Mouse (Mus musculus): Measurements from ENCODE around the gene Kif1b. TPM values are rescaled to one million over a fixed set of nuclear protein-coding genes. Genes with fewer than 3 reads are reported as not detected.
"Not testable (repeated sequence)": the region's sequence is repeated elsewhere in the genome, so short reads cannot be mapped to it uniquely, and the experiment has no call there.

The Kif1b gene
- polyA plus RNA-seq, 1 experiment from 2014 or later, result 63.4 TPM

GRCm38 (mm10) chr4:149171581-149171981 is 135.9 kb downstream of the Kif1b start:
- no peak overlapping the region for H3K4me3 ChIP-seq
- no peak overlapping the region for H3K27ac ChIP-seq (replicated peaks)
- WGBS, result 83% methylated on average over 5 of the region's 5 CpGs
- no peaks in the 10 kb centered on the region for H3K27me3 ChIP-seq (ENCODE audit: low read depth, poor library complexity, severe bottlenecking)
- H3K9me3 ChIP-seq (replicated peaks), result no peaks in the 10 kb centered on the region
- no peak for DNase-seq (ENCODE audit: low spot score)
- H3K36me3 ChIP-seq, result peaks cover 14% of the 10 kb centered on the region
- peaks cover 14% of the 10 kb centered on the region for H3K4me1 ChIP-seq

- no peak for DNase-seq (ENCODE audit: low spot score)
- no peaks in the 10 kb centered on the region for H3K27me3 ChIP-seq (ENCODE audit: low read depth, poor library complexity, severe bottlenecking)
- H3K9me3 ChIP-seq (replicated peaks), result no peaks in the 10 kb centered on the region
- H3K36me3 ChIP-seq, result peaks cover 6% of the 10 kb centered on the region
- no peak overlapping the region for H3K4me3 ChIP-seq
- peaks cover 18% of the 10 kb centered on the region for H3K4me1 ChIP-seq
- WGBS, result 72% methylated on average over 7 of the region's 7 CpGs
- H3K27ac ChIP-seq (replicated peaks), result no peak overlapping the region
Measured at GRCm38 (mm10) chr4:149170394-149170931, 137.0 kb downstream of the Kif1b start.

GRCm38 (mm10) chr4:149169926-149170325 is 137.6 kb downstream of the Kif1b start:
- H3K27ac ChIP-seq (replicated peaks); H3K36me3 ChIP-seq; H3K9me3 ChIP-seq (replicated peaks); DNase-seq (ENCODE audit: low spot score); H3K27me3 ChIP-seq (ENCODE audit: low read depth, poor library complexity, severe bottlenecking); H3K4me3 ChIP-seq: not testable (repeated sequence)
- 73% methylated on average over 7 of the region's 8 CpGs for WGBS
- H3K4me1 ChIP-seq, result peaks cover 24% of the 10 kb centered on the region

- Histone ChIP-seq H3K27me3 (ENCODE audit: low read depth, poor library complexity, severe bottlenecking) (no peaks in the 10 kb centered on the region), H3K36me3 (peaks cover 22% of the 10 kb centered on the region), H3K4me1 (peaks cover 29% of the 10 kb centered on the region), H3K9me3 (replicated peaks) (no peaks in the 10 kb centered on the region), H3K27ac (replicated peaks) (no peak overlapping the region), H3K4me3 (peak overlapping the region; percentile 80; the same call in 1 of the 2 replicates)
- no peak for DNase-seq (ENCODE audit: low spot score)
- WGBS, result 79% methylated on average over 2 of the region's 2 CpGs
Measured at GRCm38 (mm10) chr4:149168016-149168415, 139.5 kb downstream of the Kif1b start.

- H3K36me3 ChIP-seq, result peaks cover 32% of the 10 kb centered on the region
- under 1% methylated on average over 27 of the region's 27 CpGs for WGBS
- peaks cover 29% of the 10 kb centered on the region for H3K4me1 ChIP-seq
- no peak for DNase-seq (ENCODE audit: low spot score)
- H3K27me3 ChIP-seq (ENCODE audit: low read depth, poor library complexity, severe bottlenecking), result no peaks in the 10 kb centered on the region
- H3K4me3 ChIP-seq, result peak overlapping the region; percentile 80
- peak overlapping the region; percentile 87 for H3K27ac ChIP-seq (replicated peaks)
- no peaks in the 10 kb centered on the region for H3K9me3 ChIP-seq (replicated peaks)
Measured at GRCm38 (mm10) chr4:149166957-149167611, 140.4 kb downstream of the Kif1b start.

GRCm38 (mm10) chr4:149166215-149166946 is 141.1 kb downstream of the Kif1b start, which contains the start of gene Pgd:
Gene Pgd, minus strand, starts transcription at chr4:149166771.
- peaks cover 39% of the 10 kb centered on the region for H3K36me3 ChIP-seq
- under 1% methylated on average over 59 of the region's 59 CpGs for WGBS
- DNase-seq (ENCODE audit: low spot score), result peak; percentile 97

GRCm38 (mm10) chr4:149164150-149164549 is 143.3 kb downstream of the Kif1b start:
- Histone ChIP-seq H3K36me3 (peaks cover 61% of the 10 kb centered on the region), H3K9me3 (replicated peaks) (no peaks in the 10 kb centered on the region), H3K27me3 (ENCODE audit: low read depth, poor library complexity, severe bottlenecking) (no peaks in the 10 kb centered on the region), H3K27ac (replicated peaks) (no peak overlapping the region), H3K4me1 (peaks cover 23% of the 10 kb centered on the region), H3K4me3 (no peak overlapping the region)
- DNase-seq (ENCODE audit: low spot score), result no peak
- WGBS, result 73% methylated on average over 5 of the region's 5 CpGs

More at GRCm38 (mm10) chr4:149166215-149166946, 141.1 kb downstream of the Kif1b start, which contains the start of gene Pgd:
- Histone ChIP-seq H3K27ac (replicated peaks) (peak within 1 kb of the TSS; percentile 87), H3K9me3 (replicated peaks) (no peaks in the 10 kb centered on the region), H3K4me1 (peaks cover 29% of the 10 kb centered on the region), H3K4me3 (peak within 1 kb of the TSS; percentile 80), H3K27me3 (ENCODE audit: low read depth, poor library complexity, severe bottlenecking) (no peaks in the 10 kb centered on the region)

- peaks cover 23% of the 10 kb centered on the region for H3K4me1 ChIP-seq
- no peak overlapping the region for H3K4me3 ChIP-seq
- H3K27me3 ChIP-seq (ENCODE audit: low read depth, poor library complexity, severe bottlenecking), result no peaks in the 10 kb centered on the region
- no peaks in the 10 kb centered on the region for H3K9me3 ChIP-seq (replicated peaks)
- WGBS, result 78% methylated on average over 1 of the region's 1 CpGs
- H3K27ac ChIP-seq (replicated peaks), result no peak overlapping the region
- no peak for DNase-seq (ENCODE audit: low spot score)
- peaks cover 70% of the 10 kb centered on the region for H3K36me3 ChIP-seq
Measured at GRCm38 (mm10) chr4:149163196-149163595, 144.3 kb downstream of the Kif1b start.

- H3K27ac ChIP-seq (replicated peaks), result no peak overlapping the region
- H3K27me3 ChIP-seq (ENCODE audit: low read depth, poor library complexity, severe bottlenecking), result no peaks in the 10 kb centered on the region
- peaks cover 18% of the 10 kb centered on the region for H3K4me1 ChIP-seq
- no peak overlapping the region for H3K4me3 ChIP-seq
- H3K36me3 ChIP-seq, result peaks cover 91% of the 10 kb centered on the region
- WGBS, result 95% methylated on average over 6 of the region's 6 CpGs
- H3K9me3 ChIP-seq (replicated peaks), result no peaks in the 10 kb centered on the region
- DNase-seq (ENCODE audit: low spot score), result no peak
Measured at GRCm38 (mm10) chr4:149161166-149161565, 146.3 kb downstream of the Kif1b start.

GRCm38 (mm10) chr4:149159891-149160290 is 147.6 kb downstream of the Kif1b start:
- H3K9me3 ChIP-seq (replicated peaks), result no peaks in the 10 kb centered on the region
- H3K27me3 ChIP-seq (ENCODE audit: low read depth, poor library complexity, severe bottlenecking), result no peaks in the 10 kb centered on the region
- peaks cover 98% of the 10 kb centered on the region for H3K36me3 ChIP-seq
- WGBS, result 90% methylated on average over 13 of the region's 13 CpGs
- H3K4me3 ChIP-seq, result no peak overlapping the region
- H3K4me1 ChIP-seq, result 0 out of 2 replicates have a peak, but pooled peaks cover 5% of the 10 kb centered on the region
- H3K27ac ChIP-seq (replicated peaks), result no peak overlapping the region
- DNase-seq (ENCODE audit: low spot score), result no peak

- 0 out of 2 replicates have a peak, but pooled peaks cover 3% of the 10 kb centered on the region for H3K4me1 ChIP-seq
- H3K36me3 ChIP-seq, result peaks cover 100% of the 10 kb centered on the region
- DNase-seq (ENCODE audit: low spot score), result no peak
- H3K4me3 ChIP-seq, result no peak overlapping the region
- 87% methylated on average over 2 of the region's 2 CpGs for WGBS
- H3K27me3 ChIP-seq (ENCODE audit: low read depth, poor library complexity, severe bottlenecking), result no peaks in the 10 kb centered on the region
- H3K9me3 ChIP-seq (replicated peaks), result no peaks in the 10 kb centered on the region
- no peak overlapping the region for H3K27ac ChIP-seq (replicated peaks)
Measured at GRCm38 (mm10) chr4:149159203-149159602, 148.3 kb downstream of the Kif1b start.

GRCm38 (mm10) chr4:149157415-149157973 is 150.0 kb downstream of the Kif1b start:
- H3K27ac ChIP-seq (replicated peaks), result no peak overlapping the region
- H3K9me3 ChIP-seq (replicated peaks), result no peaks in the 10 kb centered on the region
- H3K4me1 ChIP-seq, result no peaks in the 10 kb centered on the region
- no peak for DNase-seq (ENCODE audit: low spot score)
- 95% methylated on average over 8 of the region's 8 CpGs for WGBS
- no peaks in the 10 kb centered on the region for H3K27me3 ChIP-seq (ENCODE audit: low read depth, poor library complexity, severe bottlenecking)
- H3K4me3 ChIP-seq, result no peak overlapping the region
- H3K36me3 ChIP-seq, result peaks cover 100% of the 10 kb centered on the region
